Mouse (Mus musculus) urinary bladder, postnatal 10 days (tissue): Measurements from ENCODE around the gene Cdnf.

ENCODE experiments used
- DNase-seq: peaks from one replicate; pipeline ENCODE4 v3.0.0; 2022; ENCODE audit warnings: low spot score

Gene Cdnf

DNA sequence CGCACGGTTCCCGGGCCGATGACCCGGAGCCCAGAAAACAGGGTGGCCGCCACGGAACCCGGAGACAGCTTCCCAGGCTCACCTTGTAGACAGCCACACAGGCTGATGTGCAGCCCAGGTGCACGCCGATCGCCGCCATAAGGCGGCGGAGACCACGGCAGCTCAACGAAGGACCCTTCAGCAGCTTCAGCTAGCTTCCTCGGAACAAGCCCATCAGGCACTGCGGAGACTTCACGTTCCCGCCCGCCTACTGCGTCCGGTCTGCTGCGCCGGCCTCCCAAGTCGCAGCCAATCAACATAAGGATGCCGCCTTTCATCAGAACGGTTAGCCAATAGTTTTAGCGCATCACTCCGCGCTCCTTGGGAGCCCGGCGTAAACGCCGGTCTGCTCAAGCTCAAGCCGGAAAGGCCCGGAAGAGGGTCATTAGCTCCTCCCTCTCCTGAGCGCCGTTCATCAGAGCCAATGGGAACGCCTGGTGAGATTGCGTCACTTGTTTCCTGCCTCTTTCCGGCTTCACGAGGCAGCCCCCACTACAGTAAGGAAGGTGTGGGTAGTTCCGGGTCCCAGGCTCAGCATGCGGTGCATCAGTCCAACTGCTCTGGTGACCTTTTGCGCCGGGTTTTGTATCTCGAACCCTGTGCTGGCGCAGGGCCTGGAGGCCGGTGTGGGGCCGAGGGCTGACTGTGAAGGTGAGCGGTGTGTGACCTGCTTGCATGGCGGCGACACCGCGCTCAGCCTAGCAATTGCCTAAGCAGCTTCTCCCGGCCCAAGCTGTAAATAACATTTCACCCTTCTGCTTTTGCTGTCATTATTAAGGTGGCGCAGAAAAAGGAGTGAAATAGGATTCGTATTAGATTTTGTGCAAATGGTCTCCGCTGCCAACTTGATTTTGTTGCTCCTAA lies at the start of gene Cdnf, which contains the start of the genes Gm45902 and Hspa14:
Gene Cdnf, plus strand, starts transcription at position 479 of the 903 bp plus-strand sequence.
Gene Gm45902, minus strand, starts transcription at position 239 of the 903 bp plus-strand sequence.
Gene Hspa14, minus strand, starts transcription at position 263 of the 903 bp plus-strand sequence.
- DNase-seq = peak; percentile 74

DNA sequence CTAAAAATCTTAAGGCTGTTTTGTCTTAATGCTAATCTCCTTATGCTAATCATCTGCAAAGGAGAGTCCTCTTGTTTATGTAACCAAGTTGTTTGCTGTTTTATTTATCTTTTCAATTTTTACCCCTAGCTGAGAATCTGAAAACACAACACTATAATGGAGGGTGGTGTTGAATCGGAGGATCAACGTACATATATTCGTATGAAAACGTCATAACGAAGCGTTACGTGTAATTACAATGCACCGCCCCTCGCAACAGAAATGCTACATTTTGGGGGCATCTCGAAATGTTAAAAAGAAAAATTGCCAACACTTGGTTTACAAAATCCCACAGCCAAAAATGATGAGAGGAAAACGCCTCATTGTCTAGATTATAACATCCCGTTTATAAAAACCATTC lies 38.9 kb upstream of the Cdnf start:
- no peak for DNase-seq

DNA sequence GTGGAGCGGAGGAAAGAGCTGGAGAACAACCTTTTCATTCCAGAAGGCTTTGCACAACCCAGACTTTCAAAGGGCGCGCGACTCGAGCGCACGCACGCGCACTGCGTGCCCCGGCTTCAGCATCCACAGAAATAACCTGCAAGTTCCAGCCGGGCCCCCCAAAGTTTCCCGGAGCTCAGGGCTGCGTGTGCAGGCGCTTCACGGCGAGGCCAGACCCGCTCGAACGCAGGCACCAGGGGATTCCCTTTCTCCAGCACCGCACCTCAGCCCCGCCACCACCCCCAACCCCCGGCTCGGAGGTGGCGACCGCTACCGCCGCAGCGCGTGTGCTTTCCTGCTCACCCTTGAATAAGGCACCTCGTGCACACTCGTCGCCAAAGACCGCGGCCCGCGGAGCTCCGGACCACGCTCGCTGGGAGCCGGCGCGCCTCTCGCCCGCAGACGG lies 38.4 kb upstream of the Cdnf start:
- DNase-seq = peak; percentile 14

DNA sequence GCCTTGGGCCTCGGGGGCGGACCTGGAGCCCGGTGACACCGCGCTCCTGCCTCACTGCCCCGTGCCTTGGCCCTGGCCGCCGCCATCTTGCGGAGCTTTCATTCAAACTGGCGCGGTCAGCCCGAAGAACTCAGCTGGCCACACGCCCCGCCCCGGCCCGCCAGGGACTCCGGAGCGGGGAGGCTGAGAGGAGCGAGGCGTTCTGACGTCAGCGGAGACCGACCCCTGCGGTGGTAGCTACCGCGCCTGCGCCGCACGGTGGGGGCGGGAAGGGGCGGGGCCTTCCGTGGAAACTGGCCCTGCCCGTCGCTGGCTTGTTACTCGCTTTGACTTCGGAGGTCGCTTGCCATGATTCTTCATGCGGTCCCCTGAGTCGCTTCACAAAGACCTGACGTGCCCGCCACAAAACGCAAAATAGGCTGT lies 38.0 kb upstream of the Cdnf start, which contains the start of gene Suv39h2:
Gene Suv39h2, minus strand, starts transcription at position 171 of the 423 bp plus-strand sequence.
- DNase-seq = peak; percentile 91

DNA sequence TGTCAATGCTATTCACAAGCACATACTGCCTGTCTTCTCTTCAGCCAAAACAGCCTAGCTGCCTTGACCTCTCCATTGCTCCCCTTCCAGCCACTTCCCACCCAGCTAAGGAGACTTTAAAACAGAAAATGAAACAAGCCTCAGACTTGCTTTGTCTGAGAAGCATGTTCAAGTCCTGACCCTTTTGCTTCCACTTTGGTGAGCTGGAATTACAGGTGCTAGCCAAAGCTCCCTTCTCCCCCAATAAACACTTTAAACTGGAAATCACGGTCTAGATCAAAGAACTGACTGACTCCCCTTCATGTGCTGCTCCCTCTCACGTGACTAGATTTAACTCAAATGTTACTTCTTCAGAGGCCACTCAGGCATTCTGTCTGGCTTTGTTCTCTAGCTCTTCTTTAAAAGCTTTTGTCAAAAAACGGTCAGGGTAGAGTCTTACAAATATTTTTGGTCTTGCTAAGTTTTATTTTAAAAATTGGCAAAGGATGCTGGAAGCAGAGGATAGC lies 37.0 kb upstream of the Cdnf start:
- no peak for DNase-seq

DNA sequence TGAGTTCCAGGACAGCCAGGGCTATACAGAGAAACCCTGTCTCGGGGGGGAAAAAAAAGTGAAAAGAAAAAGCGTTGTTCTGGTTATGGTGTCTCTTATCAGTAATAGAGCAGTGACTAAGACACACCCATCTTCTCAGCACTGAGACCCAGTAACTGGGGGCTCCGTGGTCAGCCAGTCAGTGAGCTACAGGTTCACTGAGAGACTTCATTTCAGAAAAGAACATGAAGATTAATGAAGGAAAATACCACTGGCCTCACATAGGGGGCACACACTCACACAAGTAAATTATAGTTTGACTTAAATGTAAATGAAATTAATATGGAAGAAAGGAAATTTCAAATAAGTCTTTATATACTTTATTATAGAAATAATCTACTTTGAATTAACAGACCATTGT lies 32.6 kb upstream of the Cdnf start:
- DNase-seq = no peak

DNA sequence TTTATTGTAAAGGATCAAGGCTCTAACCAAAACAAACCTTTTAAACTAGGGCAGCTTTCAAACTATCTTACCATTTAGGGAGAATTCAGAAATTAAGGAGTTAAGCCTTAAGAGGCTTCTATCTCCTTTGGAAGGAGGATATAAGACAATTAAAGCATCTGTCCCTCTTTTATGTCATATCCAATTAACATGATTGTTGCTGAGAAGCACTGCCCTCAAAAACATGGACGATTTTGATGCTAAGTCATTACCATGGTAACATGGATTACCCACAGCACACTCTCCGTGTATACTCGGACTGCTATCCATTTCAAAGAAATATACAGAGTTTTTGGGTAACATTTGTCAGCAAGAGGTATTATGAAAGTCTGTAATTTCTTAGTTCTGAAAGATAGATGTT lies 23.0 kb upstream of the Cdnf start:
- no peak for DNase-seq

DNA sequence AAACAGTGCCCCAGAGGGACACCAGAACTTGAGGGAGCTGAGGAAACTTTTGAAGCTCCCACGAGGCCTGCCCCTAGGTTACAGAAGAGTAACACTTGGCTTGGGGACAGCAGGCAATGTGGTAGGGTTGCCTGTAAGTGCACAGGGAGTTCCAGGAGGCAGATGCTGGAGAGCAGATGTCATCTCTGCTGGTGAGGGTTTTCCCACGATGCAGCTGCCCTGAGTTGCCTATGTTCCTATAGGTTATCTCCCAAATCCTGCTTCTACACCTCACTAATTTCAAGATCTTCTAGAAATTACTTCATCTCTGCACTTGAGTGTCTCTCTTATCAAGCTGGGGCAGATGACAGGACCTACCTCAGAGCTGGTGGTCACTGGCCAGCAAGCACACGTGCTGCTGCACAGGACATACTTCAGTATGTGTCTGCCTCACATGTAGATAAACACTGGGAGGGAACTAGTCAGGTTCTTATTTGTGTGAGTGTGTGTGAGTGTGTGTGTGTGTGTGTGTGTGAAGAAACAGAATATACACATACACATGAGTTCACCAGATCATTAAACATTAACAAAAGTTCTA lies 18.9 kb upstream of the Cdnf start:
- DNase-seq = no peak

DNA sequence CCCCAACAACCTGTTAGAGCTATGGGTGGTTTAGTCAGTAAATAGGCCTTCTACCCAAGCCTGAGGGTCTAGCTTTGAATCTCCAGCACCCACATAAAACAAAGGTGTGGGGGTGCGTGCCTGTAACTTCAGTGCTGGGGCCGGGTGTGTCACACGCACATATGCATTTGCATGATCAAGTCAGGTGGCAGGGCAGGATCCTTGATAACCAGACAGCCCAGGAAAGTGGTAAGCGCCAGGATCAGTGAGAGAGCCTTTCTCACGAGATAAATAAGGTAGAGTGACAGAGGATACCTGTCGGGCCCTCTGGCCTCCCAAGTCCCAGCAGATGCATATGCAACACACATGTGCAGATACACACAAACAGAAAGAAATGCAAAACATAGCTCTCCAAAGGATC lies 13.3 kb upstream of the Cdnf start:
- DNase-seq = no peak

DNA sequence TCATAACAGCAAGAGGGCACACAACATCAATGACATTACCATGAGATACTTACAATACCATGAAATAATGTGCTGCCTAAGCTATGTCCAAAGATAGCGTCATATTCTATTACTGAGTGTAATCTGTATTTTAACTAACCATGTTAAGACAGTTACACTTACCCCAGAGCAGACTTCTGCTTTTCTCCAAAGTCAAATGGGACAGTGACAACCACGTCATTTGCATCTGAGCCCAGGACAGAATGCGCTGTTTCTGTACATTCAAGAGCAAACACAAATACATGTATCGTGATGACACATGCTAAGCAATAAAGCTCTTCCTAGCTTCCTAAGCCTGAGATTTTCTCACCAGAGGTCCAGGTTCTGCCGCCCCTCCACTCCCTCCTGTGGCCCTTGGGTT lies 11.9 kb upstream of the Cdnf start:
- DNase-seq = no peak

DNA sequence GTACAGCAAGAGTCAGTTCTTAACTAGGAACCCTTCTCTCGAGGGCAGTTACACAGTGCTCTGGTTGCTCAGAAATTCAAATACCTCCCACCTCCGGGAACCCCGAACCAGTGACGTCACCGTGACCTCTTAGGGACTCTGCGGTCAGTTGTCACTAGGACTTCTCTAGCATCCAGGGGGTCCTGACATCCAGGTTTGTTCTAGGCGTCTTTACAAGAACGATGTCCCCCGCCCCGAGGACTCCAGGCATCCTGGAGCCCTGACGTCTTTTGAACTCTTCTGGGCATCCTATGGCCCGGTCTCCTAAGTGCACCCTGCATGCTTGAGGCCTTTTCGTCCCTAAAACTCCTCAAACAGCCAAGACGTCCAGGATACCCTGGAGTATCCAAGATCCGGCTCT lies 754 bp upstream of the Cdnf start:
- no peak for DNase-seq

DNA sequence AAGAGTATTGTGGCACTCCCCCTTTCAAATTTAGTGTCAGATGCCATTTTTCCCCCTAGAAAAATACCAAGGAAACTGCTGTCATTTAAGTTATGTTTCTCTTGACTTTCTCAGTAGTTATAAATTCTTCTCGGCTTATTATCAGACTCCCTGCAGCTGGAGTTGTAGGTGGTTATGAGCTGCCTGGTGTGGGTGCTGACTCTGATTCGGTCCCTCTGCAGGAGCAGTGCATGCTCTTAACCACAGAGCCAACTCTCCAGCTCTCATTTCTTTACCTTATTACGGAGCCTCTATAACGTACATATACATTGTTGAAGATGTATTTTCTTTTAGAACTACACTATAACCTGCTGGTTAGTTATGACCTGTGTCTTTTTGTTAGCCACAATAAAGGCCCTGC lies 9.7 kb downstream of the Cdnf start:
- no peak for DNase-seq

DNA sequence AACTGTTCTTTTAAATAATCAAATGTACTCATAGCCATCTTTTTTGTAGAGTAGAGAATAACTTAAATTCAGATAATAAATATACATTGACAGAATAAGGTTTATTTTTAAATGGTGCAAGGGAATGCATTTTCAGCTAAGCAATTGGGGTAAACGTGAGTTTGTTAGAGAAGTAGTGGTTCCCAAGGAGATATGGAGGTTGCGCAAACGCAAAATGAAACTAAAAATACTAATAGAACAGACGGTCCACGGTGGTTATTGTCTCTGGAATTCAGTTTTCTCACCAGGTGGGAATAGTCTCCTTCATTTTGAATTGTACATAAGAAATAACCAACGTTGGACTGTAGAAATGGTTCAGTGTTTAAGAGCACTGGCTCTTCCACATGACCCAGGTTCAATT lies 13.5 kb downstream of the Cdnf start:
- no peak for DNase-seq

DNA sequence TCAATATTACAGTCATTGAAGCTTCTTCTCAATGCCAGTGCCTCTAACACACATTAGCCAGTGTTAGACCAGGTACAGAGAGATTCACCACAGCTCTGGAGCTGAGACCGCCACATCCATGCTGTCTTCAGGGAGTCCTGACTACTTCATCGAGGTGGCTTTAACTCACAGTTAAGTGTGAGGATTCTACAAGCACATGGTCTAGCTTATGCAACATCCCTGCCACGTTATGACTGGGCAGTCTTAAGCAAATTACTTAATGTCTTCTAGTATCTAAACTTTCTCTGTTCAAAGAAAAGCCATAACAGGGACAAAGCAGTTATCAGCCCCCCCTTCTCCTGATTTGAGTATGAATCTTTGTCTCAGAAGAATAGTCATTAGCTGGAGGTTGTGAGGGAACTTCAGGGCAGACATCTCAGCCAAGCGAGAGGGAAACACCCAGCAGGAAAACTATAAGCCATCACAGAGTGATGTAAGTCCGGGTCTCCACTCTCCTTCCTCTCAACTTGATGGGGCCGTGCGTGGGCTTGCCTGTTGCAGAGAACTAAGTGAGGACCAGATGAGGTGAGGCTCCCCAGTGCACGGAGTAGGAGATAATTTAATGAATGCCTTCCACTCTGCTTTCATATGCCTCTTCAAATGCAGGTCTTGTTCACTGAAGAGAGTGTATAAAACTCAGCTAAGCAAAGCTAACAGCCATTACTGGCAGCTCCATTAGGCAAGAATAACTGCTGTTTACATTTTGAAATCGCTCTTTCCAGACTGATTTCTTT lies 28.7 kb downstream of the Cdnf start:
- no peak for DNase-seq

DNA sequence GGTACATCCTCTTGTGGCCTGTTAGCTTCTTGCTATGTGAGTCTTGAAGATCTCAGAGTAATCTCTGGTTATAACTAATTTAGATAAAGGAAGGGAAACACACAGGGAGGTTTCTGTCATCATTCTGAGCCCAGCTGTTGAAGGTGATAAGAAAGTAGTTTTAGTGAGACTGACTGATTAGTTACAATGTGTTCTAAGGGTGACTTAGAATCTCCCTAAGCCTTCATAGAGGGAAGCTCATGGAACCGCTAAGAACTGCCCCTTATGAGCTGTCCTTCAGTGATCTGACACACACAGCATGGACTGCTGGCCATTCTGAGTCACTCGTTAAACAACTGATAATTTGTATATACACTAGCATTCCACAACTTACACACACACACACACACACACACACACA lies 33.2 kb downstream of the Cdnf start:
- DNase-seq = no peak

DNA sequence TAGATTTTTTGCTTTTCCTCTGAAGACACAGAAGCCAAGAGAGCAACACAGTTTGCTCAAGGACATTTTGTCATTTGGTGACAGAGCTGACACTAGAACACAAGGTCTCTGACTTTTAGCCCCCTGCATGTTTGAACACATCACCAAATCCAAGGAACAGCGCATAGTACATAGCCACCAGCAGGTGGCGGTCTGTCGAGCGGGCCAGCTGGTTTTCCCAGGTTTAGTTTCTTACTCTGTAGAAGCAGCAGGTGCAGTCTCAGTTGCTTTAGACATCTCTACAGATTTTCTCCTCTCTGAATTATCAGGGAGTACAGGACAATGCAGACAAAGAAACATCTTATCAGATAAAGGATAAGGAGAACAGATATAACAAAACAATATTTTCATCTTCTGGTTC lies 33.8 kb downstream of the Cdnf start:
- no peak for DNase-seq

DNA sequence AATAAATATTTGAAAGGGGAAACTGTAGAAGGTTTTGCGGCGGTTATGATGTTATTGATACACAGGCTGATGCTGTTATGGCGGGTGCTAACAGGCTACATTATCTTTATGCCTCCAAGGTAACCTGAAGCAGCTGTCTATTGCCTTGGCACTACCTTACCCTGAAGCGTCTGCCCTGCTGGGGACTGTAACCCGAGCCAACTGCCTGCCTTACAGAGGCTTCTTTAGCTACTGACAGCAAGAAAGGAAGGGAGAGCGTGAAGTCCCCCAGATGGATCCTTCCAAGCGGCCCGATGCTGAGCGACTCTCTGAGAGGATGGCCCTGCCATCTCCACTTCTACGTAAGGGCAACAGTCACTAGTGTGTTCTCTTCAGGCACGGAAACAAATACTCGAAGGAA lies 57.4 kb downstream of the Cdnf start, which contains the start of gene Fam107b:
Gene Fam107b, plus strand, starts transcription at position 303 of the 400 bp plus-strand sequence.
- no peak for DNase-seq

DNA sequence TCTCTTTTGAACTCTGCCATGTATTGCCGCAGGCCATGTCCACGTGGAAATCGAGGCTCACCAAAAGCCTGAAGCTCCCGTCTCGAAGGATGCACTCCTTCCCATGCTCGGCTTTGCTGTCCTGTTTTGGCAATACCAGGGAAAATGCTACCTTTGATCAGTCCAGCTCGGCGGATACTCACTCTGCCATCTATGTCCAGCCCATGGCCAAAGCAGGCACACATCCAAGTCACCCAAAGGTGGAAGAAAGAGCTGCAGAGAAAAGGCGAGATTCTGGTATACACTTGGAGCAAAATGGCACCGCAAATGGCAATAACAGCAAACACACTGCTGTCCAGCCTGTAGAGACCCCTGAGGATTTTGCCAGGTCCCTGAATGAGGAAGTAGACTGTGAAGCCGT lies 57.8 kb downstream of the Cdnf start:
- no peak for DNase-seq

DNA sequence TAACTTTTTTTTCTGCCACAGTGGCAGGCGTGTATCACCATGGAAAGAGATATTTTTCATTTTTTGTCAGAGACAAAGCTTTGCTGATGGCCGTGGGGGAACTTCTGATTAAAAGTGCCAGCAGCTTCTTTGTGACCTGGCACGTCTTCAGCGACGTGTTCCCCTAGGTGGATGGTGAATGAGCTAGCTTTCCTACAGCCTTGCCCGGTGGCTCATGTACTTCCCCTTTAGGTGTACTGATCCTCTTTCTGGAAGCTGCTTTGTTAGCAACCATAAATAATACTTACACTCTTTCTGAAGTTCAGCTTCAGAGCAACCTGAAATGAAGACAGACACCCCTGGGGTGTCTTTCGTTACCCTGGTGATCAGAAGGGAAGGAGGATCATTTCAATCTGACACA lies 61.1 kb downstream of the Cdnf start:
- no peak for DNase-seq

DNA sequence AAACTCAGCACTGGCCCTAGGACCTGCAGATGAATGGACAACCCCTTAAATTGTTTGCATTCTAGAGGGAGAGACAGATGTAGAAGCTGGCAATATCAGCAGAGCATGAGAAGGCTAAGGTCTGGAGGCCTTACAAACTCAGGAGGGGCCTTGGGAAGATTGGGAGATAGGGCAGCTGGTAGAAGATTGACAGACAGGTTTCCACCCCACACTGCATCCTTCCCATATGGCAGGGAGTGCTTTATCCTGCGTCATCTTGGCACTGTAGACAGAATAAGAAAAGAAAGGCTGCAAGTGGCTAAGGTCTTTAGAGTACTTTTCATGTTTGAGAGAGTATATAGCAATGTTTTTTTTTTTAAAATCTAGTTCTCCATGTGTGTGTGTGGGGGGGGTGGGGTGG lies 62.3 kb downstream of the Cdnf start:
- no peak for DNase-seq
